Comparison of ENCODE assay signal across 1 mouse cellular context in genomic region chr7:102102696-102103095, GRCm38 (mm10).
TF ChIP-seq lines count a peak whose summit lies in the region.

No protein-coding gene starts in this region.

TF ChIP-seq in MEL, 35 proteins besides CTCF, POLR2A, EP300 and RAD21:
- TF ChIP-seq CHD1 (IDR thresholded peaks at IDR 0.05; ENCODE audit: low read depth, low read length) (no peak), TBP (IDR thresholded peaks at IDR 0.05; ENCODE audit: low read depth, low read length) (no peak)
